Mouse (Mus musculus): ENCODE measurements around the gene Epn1. TPM values are rescaled to one million over a fixed set of nuclear protein-coding genes. Genes with fewer than 3 reads are reported as not detected.
"Not testable (repeated sequence)": the region's sequence is repeated elsewhere in the genome, so short reads cannot be mapped to it uniquely, and the experiment has no call there.

Epn1 gene
- polyA plus RNA-seq, 1 experiment from 2014 or later: 51.4 TPM

- peak overlapping the region; percentile 99 for H3K27ac ChIP-seq (replicated peaks)
- H3K4me1 ChIP-seq: peaks cover 40% of the 10 kb centered on the region
- ATAC-seq (ENCODE audit: extremely low read depth, insufficient number of reproducible peaks, low FRiP score, low TSS enrichment): no peak
- peak overlapping the region; percentile 88 for H3K4me3 ChIP-seq
- peak overlapping the region; percentile 97 for H3K9ac ChIP-seq
- peaks cover 42% of the 10 kb centered on the region for H3K27me3 ChIP-seq (replicated peaks)
- H3K9me3 ChIP-seq: no peaks in the 10 kb centered on the region
- H3K4me2 ChIP-seq: peak overlapping the region; percentile 96
- 3% methylated on average over 27 of the region's 27 CpGs for WGBS
- H3K36me3 ChIP-seq: peaks cover 1% of the 10 kb centered on the region; the same call in 1 of the 2 replicates
Observed at GRCm38 (mm10) chr7:5060239-5060731, 19.8 kb upstream of the Epn1 start.

GRCm38 (mm10) chr7:5060944-5061773, 18.9 kb upstream of the Epn1 start:
- Histone ChIP-seq H3K4me1 (peaks cover 49% of the 10 kb centered on the region), H3K4me2 (peak overlapping the region; percentile 96), H3K4me3 (peak overlapping the region; percentile 88), H3K27me3 (replicated peaks) (peaks cover 33% of the 10 kb centered on the region), H3K9me3 (no peaks in the 10 kb centered on the region), H3K27ac (replicated peaks) (peak overlapping the region; percentile 99), H3K9ac (peak overlapping the region; percentile 97), H3K36me3 (peaks cover 10% of the 10 kb centered on the region)
- WGBS: under 1% methylated on average over 60 of the region's 60 CpGs
- ATAC-seq (ENCODE audit: extremely low read depth, insufficient number of reproducible peaks, low FRiP score, low TSS enrichment): peak; percentile 76

- ATAC-seq (ENCODE audit: extremely low read depth, insufficient number of reproducible peaks, low FRiP score, low TSS enrichment): peak; percentile 81
- Histone ChIP-seq H3K9ac (peak within 1 kb of the TSS; percentile 97), H3K4me1 (peaks cover 50% of the 10 kb centered on the region), H3K9me3 (no peaks in the 10 kb centered on the region), H3K4me3 (peak within 1 kb of the TSS; percentile 88), H3K36me3 (peaks cover 17% of the 10 kb centered on the region), H3K4me2 (peak within 1 kb of the TSS; percentile 96), H3K27me3 (replicated peaks) (peaks cover 26% of the 10 kb centered on the region), H3K27ac (replicated peaks) (peak within 1 kb of the TSS; percentile 99)
- under 1% methylated on average over 65 of the region's 65 CpGs for WGBS
Observed at GRCm38 (mm10) chr7:5061774-5062359, 18.2 kb upstream of the Epn1 start, which contains the start of gene U2af2. U2af2 (plus strand) TSS chr7:5062143.

GRCm38 (mm10) chr7:5062360-5063001, 17.6 kb upstream of the Epn1 start:
- peaks cover 23% of the 10 kb centered on the region for H3K36me3 ChIP-seq
- peak overlapping the region; percentile 97 for H3K9ac ChIP-seq
- peak overlapping the region; percentile 88 for H3K4me3 ChIP-seq
- H3K27ac ChIP-seq (replicated peaks): peak overlapping the region; percentile 99
- peak overlapping the region; percentile 96 for H3K4me2 ChIP-seq
- peaks cover 20% of the 10 kb centered on the region for H3K27me3 ChIP-seq (replicated peaks)
- peak; percentile 74 for ATAC-seq (ENCODE audit: extremely low read depth, insufficient number of reproducible peaks, low FRiP score, low TSS enrichment)
- no peaks in the 10 kb centered on the region for H3K9me3 ChIP-seq
- under 1% methylated on average over 51 of the region's 51 CpGs for WGBS
- peaks cover 52% of the 10 kb centered on the region for H3K4me1 ChIP-seq

- no peaks in the 10 kb centered on the region for H3K9me3 ChIP-seq
- no peak for ATAC-seq (ENCODE audit: extremely low read depth, insufficient number of reproducible peaks, low FRiP score, low TSS enrichment)
- no peaks in the 10 kb centered on the region for H3K27me3 ChIP-seq (replicated peaks)
- 90% methylated on average over 6 of the region's 6 CpGs for WGBS
- H3K27ac ChIP-seq (replicated peaks): no peak overlapping the region
- peaks cover 47% of the 10 kb centered on the region for H3K36me3 ChIP-seq
- 0 out of 2 replicates have a peak overlapping the region, but pooled peaks have one; percentile 88 for H3K4me3 ChIP-seq
- H3K4me2 ChIP-seq: peak overlapping the region; percentile 96
- H3K9ac ChIP-seq: no peak overlapping the region
- peaks cover 49% of the 10 kb centered on the region for H3K4me1 ChIP-seq
Observed at GRCm38 (mm10) chr7:5064886-5065285, 15.1 kb upstream of the Epn1 start.

- Histone ChIP-seq H3K9me3 (no peaks in the 10 kb centered on the region), H3K36me3 (peaks cover 99% of the 10 kb centered on the region), H3K4me3 (no peak overlapping the region), H3K4me2 (peak overlapping the region; percentile 19; the same call in 1 of the 2 replicates), H3K9ac (no peak overlapping the region), H3K27me3 (replicated peaks) (no peaks in the 10 kb centered on the region), H3K27ac (replicated peaks) (no peak overlapping the region), H3K4me1 (0 out of 2 replicates have a peak, but pooled peaks cover 6% of the 10 kb centered on the region)
- ATAC-seq (ENCODE audit: extremely low read depth, insufficient number of reproducible peaks, low FRiP score, low TSS enrichment): no peak
- 70% methylated on average over 1 of the region's 1 CpGs for WGBS
Observed at GRCm38 (mm10) chr7:5073586-5073985, 6.4 kb upstream of the Epn1 start.

GRCm38 (mm10) chr7:5074984-5075383, 5.1 kb upstream of the Epn1 start:
- Histone ChIP-seq H3K9me3 (no peaks in the 10 kb centered on the region), H3K4me1 (0 out of 2 replicates have a peak, but pooled peaks cover 6% of the 10 kb centered on the region), H3K4me3 (no peak overlapping the region), H3K27me3 (replicated peaks) (no peaks in the 10 kb centered on the region), H3K36me3 (peaks cover 93% of the 10 kb centered on the region), H3K4me2 (no peak overlapping the region), H3K27ac (replicated peaks) (no peak overlapping the region), H3K9ac (no peak overlapping the region)
- ATAC-seq (ENCODE audit: extremely low read depth, insufficient number of reproducible peaks, low FRiP score, low TSS enrichment): no peak
- 82% methylated on average over 5 of the region's 5 CpGs for WGBS

GRCm38 (mm10) chr7:5076931-5077330, 3.1 kb upstream of the Epn1 start:
- 70% methylated on average over 2 of the region's 2 CpGs for WGBS
- Histone ChIP-seq H3K27ac (replicated peaks) (peak overlapping the region; percentile 15; the same call in 1 of the 2 replicates), H3K4me2 (no peak overlapping the region), H3K9me3 (no peaks in the 10 kb centered on the region), H3K36me3 (peaks cover 74% of the 10 kb centered on the region), H3K4me1 (peaks cover 19% of the 10 kb centered on the region), H3K27me3 (replicated peaks) (no peaks in the 10 kb centered on the region), H3K9ac (0 out of 2 replicates have a peak overlapping the region, but pooled peaks have one; percentile 19), H3K4me3 (no peak overlapping the region)
- ATAC-seq (ENCODE audit: extremely low read depth, insufficient number of reproducible peaks, low FRiP score, low TSS enrichment): no peak

- H3K9me3 ChIP-seq; ATAC-seq (ENCODE audit: extremely low read depth, insufficient number of reproducible peaks, low FRiP score, low TSS enrichment); H3K27me3 ChIP-seq (replicated peaks): not testable (repeated sequence)
- peak overlapping the region; percentile 85 for H3K4me2 ChIP-seq
- peak overlapping the region; percentile 97 for H3K9ac ChIP-seq
- 45% methylated on average over 10 of the region's 13 CpGs for WGBS
- peak overlapping the region; percentile 96 for H3K4me3 ChIP-seq
- peaks cover 39% of the 10 kb centered on the region for H3K4me1 ChIP-seq
- peaks cover 69% of the 10 kb centered on the region for H3K36me3 ChIP-seq
- peak overlapping the region; percentile 96 for H3K27ac ChIP-seq (replicated peaks)
Observed at GRCm38 (mm10) chr7:5079365-5080009, 548 bp upstream of the Epn1 start.

GRCm38 (mm10) chr7:5080815-5081214, 780 bp downstream of the Epn1 start:
- no peaks in the 10 kb centered on the region for H3K27me3 ChIP-seq (replicated peaks)
- H3K4me2 ChIP-seq: peak overlapping the region; percentile 85
- peak overlapping the region; percentile 96 for H3K27ac ChIP-seq (replicated peaks)
- H3K4me1 ChIP-seq: peaks cover 52% of the 10 kb centered on the region
- WGBS: 10% methylated on average over 6 of the region's 6 CpGs
- ATAC-seq (ENCODE audit: extremely low read depth, insufficient number of reproducible peaks, low FRiP score, low TSS enrichment): no peak
- peaks cover 69% of the 10 kb centered on the region for H3K36me3 ChIP-seq
- H3K4me3 ChIP-seq: peak overlapping the region; percentile 96
- H3K9ac ChIP-seq: peak overlapping the region; percentile 97
- no peaks in the 10 kb centered on the region for H3K9me3 ChIP-seq
